Mouse (Mus musculus) midbrain, postnatal 0 days (tissue): Measurements from ENCODE around the gene Cyp1a1. TPM values are rescaled to one million over a fixed set of nuclear protein-coding genes. Genes with fewer than 3 reads are reported as not detected.
A peak's percentile ranks its signal among the peaks of the same experiment; 100 is the strongest.

Experiments used
- ATAC-seq: fragments of 200-750 bp; cut with Nextera tagmentation; 2 replicates; pipeline ENCODE4 v1.8.0; 2017; ENCODE audit warnings: moderate number of reproducible peaks, mild to moderate bottlenecking, moderate TSS enrichment, moderate library complexity; ENCODE audit not compliant: low FRiP score
- DNase-seq: peaks from one replicate; pipeline ENCODE4 v3.0.0-alpha.2; 2015; ENCODE audit warnings: low spot score
- H3K27ac ChIP-seq: fragments of 300-500 bp; sonication (generic); 2 replicates; pipeline ENCODE4 v1.5.1; 2014; ENCODE audit warnings: low read depth, mild to moderate bottlenecking, low read length, mixed read lengths
- H3K27me3 ChIP-seq: fragments of 300-500 bp; sonication (generic); 2 replicates; pipeline ENCODE4 v1.6.1; 2014; ENCODE audit warnings: low read length, control low read depth, mixed read lengths; ENCODE audit not compliant: insufficient read depth
- H3K36me3 ChIP-seq: fragments of 300-500 bp; sonication (generic); 2 replicates; pipeline ENCODE4 v1.6.1; 2014; ENCODE audit warnings: low read length, control low read depth, mixed read lengths; ENCODE audit not compliant: insufficient read depth
- H3K4me1 ChIP-seq: fragments of 300-500 bp; sonication (generic); 2 replicates; pipeline ENCODE4 v1.6.1; 2014; ENCODE audit warnings: mild to moderate bottlenecking, control low read depth, antibody characterized with exemption, low read length, mixed read lengths; ENCODE audit not compliant: insufficient read depth
- H3K4me2 ChIP-seq: fragments of 300-500 bp; sonication (generic); 2 replicates; pipeline ENCODE4 v1.6.1; 2014; ENCODE audit warnings: low read depth, mild to moderate bottlenecking, low read length, mixed read lengths; ENCODE audit not compliant: poor library complexity, severe bottlenecking
- H3K4me3 ChIP-seq: fragments of 300-500 bp; sonication (generic); 2 replicates; pipeline ENCODE4 v1.5.1; 2014; ENCODE audit warnings: low read depth, mild to moderate bottlenecking, low read length, moderate library complexity
- H3K9ac ChIP-seq: fragments of 300-500 bp; sonication (generic); replicated peaks from 2 replicates; pipeline ENCODE4 v1.6.1; 2014; ENCODE audit warnings: mild to moderate bottlenecking, low read length, moderate library complexity, mixed read lengths; ENCODE audit not compliant: poor library complexity, severe bottlenecking
- H3K9me3 ChIP-seq: fragments of 300-500 bp; sonication (generic); 2 replicates; pipeline ENCODE4 v1.6.1; 2016; ENCODE audit warnings: low read length, control low read depth
- CTCF ChIP-seq: IDR thresholded peaks from 2 replicates; pipeline ENCODE4 v1.5.1; 2016; ENCODE audit warnings: antibody characterized with exemption, mild to moderate bottlenecking
- WGBS: fragments of 180-500 bp; shearing (Covaris S2); extraction: QIAGEN DNeasy Blood & Tissue Kit; methylation state at CpG from one replicate; pipeline ENCODE4 v1.1.7; 2014; 5-methylcytosine and 5-hydroxymethylcytosine counted together
- polyA plus RNA-seq: library from polyadenylated mRNA; unstranded; fragments of >200 nt; fragmentation: Nextera tagmentation; extraction: Ambion mirVana; gene quantifications from 2 replicates; pipeline ENCODE4 v1.2.1, GENCODE M21; 2015
- total RNA-seq: library from RNA; depleted of rRNA; stranded (reverse); fragments of >200 nt; gene quantifications from 2 replicates; pipeline ENCODE4 v1.2.3, GENCODE M21; 2014; rRNA removed

Gene Cyp1a1
- total and polyA plus RNA-seq, 2 experiments from 2014 or later: 0.09 TPM; not detected in 1

- Histone ChIP-seq H3K9me3 (no peaks in the 10 kb centered on the region), H3K27me3 (no peaks in the 10 kb centered on the region), H3K4me2 (no peak overlapping the region), H3K4me1 (no peaks in the 10 kb centered on the region), H3K27ac (no peak overlapping the region), H3K4me3 (no peak overlapping the region), H3K9ac (no peak overlapping the region), H3K36me3 (peaks cover 68% of the 10 kb centered on the region)
- peak; percentile 27 for DNase-seq
- ATAC-seq: no peak
- 83% methylated on average over 6 of the region's 6 CpGs for WGBS
- TF ChIP-seq CTCF: no peak
Observed at GRCm38 (mm10) chr9:57748137-57748536, 60.4 kb downstream of the Cyp1a1 start.

GRCm38 (mm10) chr9:57748831-57749230 is 61.1 kb downstream of the Cyp1a1 start:
- H3K27me3 ChIP-seq: no peaks in the 10 kb centered on the region
- H3K4me3 ChIP-seq: no peak overlapping the region
- no peak overlapping the region for H3K27ac ChIP-seq
- peaks cover 75% of the 10 kb centered on the region for H3K36me3 ChIP-seq
- H3K4me2 ChIP-seq: no peak overlapping the region
- 76% methylated on average over 1 of the region's 1 CpGs for WGBS
- TF ChIP-seq CTCF: no peak
- H3K9ac ChIP-seq: no peak overlapping the region
- H3K4me1 ChIP-seq: no peaks in the 10 kb centered on the region
- no peaks in the 10 kb centered on the region for H3K9me3 ChIP-seq
- ATAC-seq: no peak
- no peak for DNase-seq

GRCm38 (mm10) chr9:57750901-57751300 is 63.2 kb downstream of the Cyp1a1 start:
- no peak overlapping the region for H3K9ac ChIP-seq
- DNase-seq (no peak), ATAC-seq (0 out of 2 replicates have a peak, but pooled peaks have one; percentile 13)
- 93% methylated on average over 7 of the region's 7 CpGs for WGBS
- no peak for TF ChIP-seq CTCF
- H3K36me3 ChIP-seq: peaks cover 87% of the 10 kb centered on the region
- H3K4me1 ChIP-seq: no peaks in the 10 kb centered on the region
- no peak overlapping the region for H3K4me3 ChIP-seq
- H3K9me3 ChIP-seq: no peaks in the 10 kb centered on the region
- no peak overlapping the region for H3K4me2 ChIP-seq
- no peak overlapping the region for H3K27ac ChIP-seq
- H3K27me3 ChIP-seq: no peaks in the 10 kb centered on the region

Other genes starting within 250 kb of the Cyp1a1 start
- gene Ppcdc, start 247.8 kb upstream of the Cyp1a1 start, total RNA-seq: 23.1 and 29.7 TPM in 2 replicates
- gene Ppcdc, start 247.8 kb upstream of the Cyp1a1 start, polyA plus RNA-seq: 15.0 and 17.6 TPM in 2 replicates
- 389 and 404 TPM in 2 replicates for gene Scamp5, start 219.9 kb upstream of the Cyp1a1 start, total RNA-seq
- gene Scamp5, start 219.9 kb upstream of the Cyp1a1 start, polyA plus RNA-seq: 206 and 213 TPM in 2 replicates
- 24.2 and 24.8 TPM in 2 replicates for gene Rpp25, start 183.9 kb upstream of the Cyp1a1 start, total RNA-seq
- 26.5 and 34.5 TPM in 2 replicates for gene Rpp25, start 183.9 kb upstream of the Cyp1a1 start, polyA plus RNA-seq
- gene Cox5a, start 166.7 kb upstream of the Cyp1a1 start, total RNA-seq: 250 and 266 TPM in 2 replicates
- gene Cox5a, start 166.7 kb upstream of the Cyp1a1 start, polyA plus RNA-seq: 1,115 and 1,120 TPM in 2 replicates
- gene Fam219b, start 150.4 kb upstream of the Cyp1a1 start, total RNA-seq: 20.6 and 29.7 TPM in 2 replicates
- 24.8 and 25.6 TPM in 2 replicates for gene Fam219b, start 150.4 kb upstream of the Cyp1a1 start, polyA plus RNA-seq
- 60.5 and 71.9 TPM in 2 replicates for gene Mpi, start 135.2 kb upstream of the Cyp1a1 start, total RNA-seq
- 57.2 and 61.2 TPM in 2 replicates for gene Mpi, start 135.2 kb upstream of the Cyp1a1 start, polyA plus RNA-seq
- 34.5 and 47.4 TPM in 2 replicates for gene Scamp2, start 127.0 kb upstream of the Cyp1a1 start, total RNA-seq
- 41.1 and 41.2 TPM in 2 replicates for gene Scamp2, start 127.0 kb upstream of the Cyp1a1 start, polyA plus RNA-seq
- 18.9 and 23.3 TPM in 2 replicates for gene Ulk3, start 98.5 kb upstream of the Cyp1a1 start, total RNA-seq
- 17.4 and 19.9 TPM in 2 replicates for gene Ulk3, start 98.5 kb upstream of the Cyp1a1 start, polyA plus RNA-seq
- 0.09 TPM in 1 of 2 replicates, not detected in the other for gene Cplx3, start 81.6 kb upstream of the Cyp1a1 start, total RNA-seq
- 1.9 and 2.2 TPM in 2 replicates for gene Cplx3, start 81.6 kb upstream of the Cyp1a1 start, polyA plus RNA-seq
- not detected in 2 replicates for gene Lman1l, start 67.2 kb upstream of the Cyp1a1 start, total RNA-seq
- 0.10 TPM in 1 of 2 replicates, not detected in the other for gene Lman1l, start 67.2 kb upstream of the Cyp1a1 start, polyA plus RNA-seq
- 133 and 152 TPM in 2 replicates for gene Csk, start 34.3 kb upstream of the Cyp1a1 start, total RNA-seq
- 42.4 and 45.5 TPM in 2 replicates for gene Csk, start 34.3 kb upstream of the Cyp1a1 start, polyA plus RNA-seq
- gene Cyp1a2, start 4.2 kb upstream of the Cyp1a1 start, total RNA-seq: not detected in 2 replicates
- gene Cyp1a2, start 4.2 kb upstream of the Cyp1a1 start, polyA plus RNA-seq: not detected in 2 replicates
- gene Edc3, start 20.6 kb downstream of the Cyp1a1 start, total RNA-seq: 10.6 and 11.9 TPM in 2 replicates
- gene Edc3, start 20.6 kb downstream of the Cyp1a1 start, polyA plus RNA-seq: 27.3 and 27.8 TPM in 2 replicates
- gene Clk3, start 77.9 kb downstream of the Cyp1a1 start, total RNA-seq: 82.1 and 83.7 TPM in 2 replicates
- 53.4 and 54.3 TPM in 2 replicates for gene Clk3, start 77.9 kb downstream of the Cyp1a1 start, polyA plus RNA-seq
- 4.9 and 5.3 TPM in 2 replicates for gene Arid3b, start 148.9 kb downstream of the Cyp1a1 start, total RNA-seq
- 3.7 and 4.6 TPM in 2 replicates for gene Arid3b, start 148.9 kb downstream of the Cyp1a1 start, polyA plus RNA-seq
- 103 and 132 TPM in 2 replicates for gene Ubl7, start 223.1 kb downstream of the Cyp1a1 start, total RNA-seq
- 161 and 169 TPM in 2 replicates for gene Ubl7, start 223.1 kb downstream of the Cyp1a1 start, polyA plus RNA-seq